Mouse (Mus musculus): ENCODE results near the gene Actl11.
A peak's percentile ranks its signal among the peaks of the same experiment; 100 is the strongest.

Actl11 gene

DNA sequence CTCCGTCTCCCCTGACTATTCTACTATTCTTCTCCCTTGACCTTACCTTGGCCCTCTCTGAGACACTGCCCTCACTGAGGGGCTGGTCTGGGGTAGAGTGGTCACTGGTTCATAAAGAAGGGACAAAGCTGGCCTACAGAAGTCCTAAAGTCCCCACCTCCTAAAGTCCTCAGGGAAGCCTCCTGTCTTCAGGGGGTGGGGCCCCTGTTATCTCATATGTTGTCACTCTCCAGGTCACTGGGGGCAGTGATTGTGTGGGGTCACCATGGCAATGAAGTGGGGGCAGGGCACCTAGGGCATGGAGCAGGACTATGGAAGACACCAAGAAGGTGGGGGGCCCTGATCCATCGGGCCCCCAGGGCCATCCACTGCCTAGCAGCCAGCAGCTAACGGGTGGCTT is at the start of gene Actl11:
Gene Actl11, plus strand, starts transcription at position 301 of the 400 bp plus-strand sequence.
- no peak for DNase-seq (ENCODE audit: low read depth, low spot score)

GRCm38 (mm10) chr9:107880411-107880810 is 47.9 kb upstream of the Actl11 start:
- DNase-seq (ENCODE audit: low read depth, low spot score) = no peak

DNA sequence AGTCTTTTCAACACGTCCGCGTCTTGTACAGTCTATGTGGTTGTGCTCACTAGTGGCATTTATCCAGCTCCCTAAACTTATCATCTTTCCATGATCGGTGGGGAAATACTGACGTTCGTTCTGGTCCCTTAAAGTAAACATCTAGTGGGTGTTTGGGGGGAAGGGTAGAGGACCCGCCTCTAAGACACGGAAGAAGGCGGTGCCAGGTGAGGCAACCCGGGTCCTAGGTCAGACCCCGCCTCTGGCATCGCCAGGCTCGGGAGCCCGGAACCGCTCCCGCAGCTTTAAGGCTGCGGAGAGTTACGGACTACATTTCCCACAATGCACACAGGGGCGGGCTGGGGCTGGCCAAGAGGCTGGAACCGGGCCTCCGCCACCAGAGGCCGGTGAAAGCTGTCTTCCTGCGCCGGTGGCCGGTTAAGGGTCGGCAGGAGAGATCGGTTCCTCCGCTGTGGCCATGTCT is 40.4 kb upstream of the Actl11 start, which contains the start of gene Mon1a:
Gene Mon1a, plus strand, starts transcription at position 348 of the 463 bp plus-strand sequence.
- peak; percentile 90 for DNase-seq (ENCODE audit: low read depth, low spot score)

- DNase-seq (ENCODE audit: low read depth, low spot score) = no peak
Observed at GRCm38 (mm10) chr9:107888267-107888850, 39.9 kb upstream of the Actl11 start.

- no peak for DNase-seq (ENCODE audit: low read depth, low spot score)
Observed at GRCm38 (mm10) chr9:107890260-107890659, 38.0 kb upstream of the Actl11 start.

DNA sequence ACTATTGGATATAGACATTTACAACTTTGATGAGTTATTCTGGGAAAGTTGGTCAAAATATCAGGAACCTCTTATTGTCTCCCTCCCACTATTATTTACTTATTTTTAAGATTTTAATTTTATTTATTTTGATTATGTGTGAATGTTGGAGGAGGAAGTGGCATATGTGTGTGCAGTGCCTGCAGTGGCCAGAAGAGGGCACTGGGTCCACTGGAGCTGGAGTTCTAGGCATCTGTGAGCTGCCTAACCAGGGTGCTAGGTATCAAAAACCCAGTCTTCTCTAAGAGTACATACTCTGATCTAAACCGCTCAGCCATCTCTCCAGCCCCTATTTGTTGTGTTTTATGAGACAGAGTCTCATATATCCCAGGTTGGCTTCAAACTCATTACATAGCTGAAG is 37.2 kb upstream of the Actl11 start:
- no peak for DNase-seq (ENCODE audit: low read depth, low spot score)

DNA sequence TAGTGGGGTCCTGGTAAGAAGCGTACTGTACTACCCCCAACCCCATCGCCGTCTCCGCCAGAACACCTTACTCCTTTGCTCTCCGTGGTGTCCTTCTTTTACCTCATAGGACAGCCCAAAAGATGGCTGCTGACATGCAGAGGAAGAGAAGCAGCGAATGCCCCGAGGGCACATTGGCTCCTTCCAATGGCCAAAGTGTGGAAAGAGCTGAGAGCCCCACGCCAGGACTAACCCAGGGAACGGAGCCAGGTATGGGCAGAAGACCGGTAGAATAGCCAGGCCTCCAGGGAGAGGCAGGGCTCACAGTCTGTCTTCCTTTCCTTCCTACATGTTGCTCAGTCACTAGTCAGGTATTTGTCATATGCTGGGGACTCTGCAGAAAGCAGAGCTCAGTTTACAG is 29.7 kb upstream of the Actl11 start:
- DNase-seq (ENCODE audit: low read depth, low spot score) = no peak

GRCm38 (mm10) chr9:107899855-107900254 is 28.4 kb upstream of the Actl11 start:
- no peak for DNase-seq (ENCODE audit: low read depth, low spot score)

DNA sequence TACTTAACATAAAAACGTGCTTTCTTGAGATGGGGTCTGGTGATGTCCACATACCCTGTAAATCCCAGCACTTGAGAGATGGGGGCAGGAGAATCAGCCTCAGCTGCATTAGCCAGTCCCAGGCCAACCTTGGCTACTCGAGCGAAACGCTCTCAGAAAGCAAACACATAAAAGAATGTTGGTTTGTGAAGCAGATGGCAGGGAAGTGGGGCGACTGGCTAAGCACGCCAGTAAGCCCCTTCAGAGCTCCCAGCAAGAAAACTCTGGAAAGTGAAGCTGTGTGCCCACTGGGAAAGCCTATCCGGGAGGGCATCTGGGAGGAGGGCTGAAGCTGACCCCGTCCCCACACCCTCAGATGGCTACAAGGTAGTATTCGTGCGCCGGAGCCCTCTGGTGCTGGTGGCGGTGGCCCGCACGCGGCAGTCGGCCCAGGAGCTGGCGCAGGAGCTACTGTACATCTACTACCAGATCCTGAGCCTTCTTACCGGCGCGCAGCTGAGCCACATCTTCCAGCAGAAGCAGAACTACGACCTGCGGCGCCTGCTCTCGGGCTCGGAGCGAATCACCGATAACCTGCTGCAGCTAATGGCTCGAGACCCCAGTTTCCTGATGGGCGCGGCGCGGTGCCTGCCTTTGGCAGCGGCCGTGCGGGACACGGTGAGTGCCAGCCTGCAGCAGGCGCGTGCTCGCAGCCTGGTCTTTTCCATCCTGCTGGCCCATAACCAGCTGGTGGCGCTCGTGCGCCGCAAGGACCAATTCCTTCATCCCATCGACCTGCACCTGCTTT is 27.2 kb upstream of the Actl11 start:
- no peak for DNase-seq (ENCODE audit: low read depth, low spot score)

DNA sequence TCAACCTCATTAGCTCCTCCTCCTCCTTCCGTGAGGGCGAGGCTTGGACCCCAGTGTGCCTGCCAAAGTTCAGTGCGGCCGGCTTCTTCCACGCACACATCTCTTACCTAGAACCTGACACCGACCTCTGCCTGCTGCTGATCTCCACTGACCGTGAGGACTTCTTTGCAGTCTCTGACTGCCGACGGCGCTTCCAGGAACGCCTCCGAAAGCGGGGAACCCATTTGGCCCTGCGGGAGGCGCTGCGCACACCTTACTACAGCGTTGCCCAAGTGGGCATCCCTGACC is 26.7 kb upstream of the Actl11 start:
- no peak for DNase-seq (ENCODE audit: low read depth, low spot score)

GRCm38 (mm10) chr9:107904726-107905125 is 23.5 kb upstream of the Actl11 start:
- DNase-seq (ENCODE audit: low read depth, low spot score) = peak; percentile 75

- peak; percentile 59 for DNase-seq (ENCODE audit: low read depth, low spot score)
Observed at GRCm38 (mm10) chr9:107906252-107906966, 21.9 kb upstream of the Actl11 start, which contains the start of gene Mst1r. Mst1r (plus strand) TSS chr9:107906873.

DNA sequence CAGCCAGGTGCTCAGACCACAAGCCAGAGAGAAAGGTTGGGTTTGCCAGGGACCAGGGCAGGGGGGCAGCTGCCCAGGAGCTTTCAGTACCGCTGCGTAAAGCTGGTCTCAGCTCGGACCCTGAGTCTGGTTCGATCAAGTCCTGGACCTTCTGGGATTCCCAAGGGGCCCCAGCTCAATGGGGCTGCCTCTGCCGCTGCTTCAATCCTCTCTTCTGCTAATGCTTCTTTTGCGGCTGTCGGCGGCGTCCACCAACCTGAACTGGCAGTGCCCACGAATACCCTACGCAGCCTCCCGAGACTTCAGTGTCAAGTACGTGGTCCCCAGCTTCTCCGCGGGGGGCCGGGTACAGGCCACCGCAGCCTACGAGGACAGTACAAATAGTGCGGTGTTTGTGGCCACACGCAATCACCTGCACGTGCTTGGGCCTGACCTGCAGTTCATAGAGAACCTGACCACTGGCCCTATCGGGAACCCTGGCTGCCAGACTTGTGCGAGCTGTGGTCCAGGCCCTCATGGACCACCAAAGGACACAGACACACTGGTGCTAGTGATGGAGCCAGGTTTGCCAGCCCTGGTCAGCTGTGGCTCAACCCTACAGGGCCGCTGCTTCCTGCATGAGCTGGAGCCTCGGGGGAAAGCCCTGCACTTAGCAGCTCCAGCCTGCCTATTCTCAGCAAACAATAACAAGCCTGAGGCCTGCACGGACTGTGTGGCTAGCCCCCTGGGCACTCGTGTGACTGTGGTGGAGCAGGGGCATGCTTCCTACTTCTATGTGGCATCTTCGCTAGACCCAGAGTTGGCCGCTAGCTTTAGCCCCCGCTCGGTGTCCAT is 21.1 kb upstream of the Actl11 start:
- DNase-seq (ENCODE audit: low read depth, low spot score) = no peak

DNA sequence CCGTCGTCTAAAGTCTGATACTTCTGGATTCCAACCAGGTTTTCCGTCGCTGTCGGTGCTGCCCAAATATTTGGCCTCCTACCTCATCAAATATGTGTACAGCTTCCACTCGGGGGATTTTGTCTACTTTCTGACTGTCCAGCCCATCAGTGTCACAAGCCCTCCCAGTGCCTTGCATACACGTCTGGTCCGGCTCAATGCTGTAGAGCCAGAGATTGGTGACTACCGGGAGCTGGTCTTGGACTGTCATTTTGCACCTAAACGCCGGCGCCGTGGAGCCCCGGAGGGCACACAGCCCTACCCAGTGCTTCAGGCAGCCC is 20.5 kb upstream of the Actl11 start:
- DNase-seq (ENCODE audit: low read depth, low spot score) = no peak

- peak; percentile 57 for DNase-seq (ENCODE audit: low read depth, low spot score)
Observed at GRCm38 (mm10) chr9:107908410-107909158, 19.7 kb upstream of the Actl11 start.

DNA sequence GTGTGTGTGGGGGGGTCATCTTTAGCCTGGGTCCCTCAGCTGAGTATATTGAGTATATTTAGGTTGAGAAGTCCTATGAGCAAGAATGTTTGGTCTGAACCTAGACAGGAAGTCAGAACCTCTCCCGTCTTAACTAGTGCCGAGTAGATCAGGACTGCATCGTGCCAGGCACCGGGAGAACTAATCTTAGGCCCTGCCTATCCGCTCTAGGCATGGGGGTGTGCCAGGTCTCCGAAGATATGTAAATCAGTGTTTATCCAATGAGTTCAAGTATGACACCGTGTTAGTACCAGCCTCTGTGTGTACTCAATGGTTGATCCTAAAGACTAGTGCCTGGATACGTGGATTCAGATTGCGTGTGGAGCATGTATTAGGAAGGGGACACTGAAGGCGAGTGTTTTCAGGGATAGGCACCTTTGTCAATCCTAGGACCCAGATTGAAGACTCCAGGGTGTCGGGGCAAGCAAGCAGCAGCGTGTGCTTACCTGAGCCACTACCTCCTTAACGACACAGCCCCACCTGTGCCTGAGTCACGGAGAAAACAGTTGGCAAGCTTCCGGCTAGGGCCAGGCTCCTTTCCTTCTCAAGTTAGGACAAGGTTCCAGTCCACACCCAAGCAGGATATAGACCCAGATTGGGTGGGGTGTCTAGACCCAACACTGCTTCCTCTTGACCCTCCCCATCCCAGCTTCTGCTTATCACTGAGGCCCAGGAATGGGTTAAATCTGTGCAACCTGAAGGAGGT is 18.1 kb upstream of the Actl11 start:
- DNase-seq (ENCODE audit: low read depth, low spot score) = no peak

GRCm38 (mm10) chr9:107914764-107915420 is 13.4 kb upstream of the Actl11 start:
- no peak for DNase-seq (ENCODE audit: low read depth, low spot score)

- no peak for DNase-seq (ENCODE audit: low read depth, low spot score)
Observed at GRCm38 (mm10) chr9:107917895-107918608, 10.2 kb upstream of the Actl11 start.

GRCm38 (mm10) chr9:107918884-107919283 is 9.4 kb upstream of the Actl11 start:
- DNase-seq (ENCODE audit: low read depth, low spot score) = no peak
